Mouse (Mus musculus) embryo, embryonic 9.5 days (tissue): ENCODE measurements around the gene Srm.

Experiments
- DNase-seq: peaks from one replicate; pipeline ENCODE4 v3.0.0-alpha.2; 2017; ENCODE audit errors: extremely low spot score

Gene Srm

DNA sequence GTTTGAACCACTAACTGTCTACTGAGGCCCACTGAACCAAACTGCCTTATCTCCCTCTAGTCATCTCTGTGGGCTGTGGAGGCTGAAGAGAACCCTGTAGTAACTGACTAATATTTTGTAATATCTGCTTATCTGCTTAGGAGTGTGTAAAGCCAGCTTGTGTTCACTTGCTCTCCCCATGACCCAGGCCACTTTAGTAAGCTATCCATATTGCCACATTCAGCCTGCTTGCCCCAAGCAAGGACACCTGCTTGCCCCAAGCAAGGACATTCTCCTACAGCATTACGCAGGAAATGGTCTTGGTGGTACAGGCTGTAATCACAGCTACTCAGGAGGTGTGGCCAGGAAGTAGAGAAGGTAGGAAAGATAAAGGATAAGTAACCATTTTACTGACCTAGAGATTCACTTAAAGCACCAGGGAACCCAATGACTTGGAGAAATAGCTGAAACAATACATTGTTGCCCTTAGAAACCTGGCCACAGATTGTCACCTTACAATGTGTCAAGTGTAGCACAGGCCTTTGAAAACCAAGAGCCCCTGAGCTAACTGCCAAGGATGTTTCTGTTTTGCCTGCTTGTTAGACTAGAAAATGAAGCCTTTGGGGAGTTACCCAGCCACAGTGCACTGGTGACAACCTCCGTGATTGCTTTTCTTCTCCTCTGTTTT, 42.2 kb downstream of the Srm start:
- no peak for DNase-seq

- DNase-seq: no peak
Observed at GRCm38 (mm10) chr4:148635309-148635708, 44.0 kb downstream of the Srm start.

DNA sequence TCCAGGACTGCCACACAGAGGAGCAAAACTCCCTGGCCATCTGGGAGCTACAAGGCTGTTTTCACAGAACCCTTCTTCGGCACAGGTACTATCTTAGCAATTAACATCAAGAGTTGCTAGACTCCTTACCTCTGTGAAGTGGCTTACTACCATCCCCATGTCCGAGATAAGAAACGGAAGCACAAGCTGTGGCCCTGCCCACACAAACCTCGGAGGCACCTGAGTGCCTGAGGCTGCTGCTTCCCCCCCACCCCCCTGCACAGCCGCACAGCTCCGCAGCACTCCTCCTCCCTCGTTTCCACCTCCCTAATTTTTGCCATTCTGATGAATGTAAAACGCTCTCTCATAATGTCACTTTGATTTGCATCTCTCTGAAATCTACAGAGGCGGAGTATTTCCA, 47.0 kb downstream of the Srm start:
- no peak for DNase-seq

DNA sequence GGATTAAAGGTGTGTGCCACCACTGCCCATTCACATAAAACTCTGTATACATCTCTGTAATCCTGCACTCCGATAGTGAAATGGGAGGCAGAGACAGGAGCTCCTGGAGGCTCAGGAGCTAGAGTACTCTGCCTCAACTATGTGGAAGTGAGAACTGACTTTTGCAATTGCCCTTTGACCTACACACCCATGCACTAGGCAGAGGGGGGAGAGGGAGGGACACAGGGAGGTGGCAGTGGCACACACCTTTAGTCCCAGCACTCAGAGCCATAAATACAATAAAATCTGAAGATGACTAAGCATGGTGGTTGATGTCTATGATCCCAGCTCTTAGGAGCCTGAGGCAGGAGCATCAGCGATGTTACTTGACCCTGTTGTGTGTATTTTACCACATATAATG, 48.2 kb downstream of the Srm start:
- no peak for DNase-seq

DNA sequence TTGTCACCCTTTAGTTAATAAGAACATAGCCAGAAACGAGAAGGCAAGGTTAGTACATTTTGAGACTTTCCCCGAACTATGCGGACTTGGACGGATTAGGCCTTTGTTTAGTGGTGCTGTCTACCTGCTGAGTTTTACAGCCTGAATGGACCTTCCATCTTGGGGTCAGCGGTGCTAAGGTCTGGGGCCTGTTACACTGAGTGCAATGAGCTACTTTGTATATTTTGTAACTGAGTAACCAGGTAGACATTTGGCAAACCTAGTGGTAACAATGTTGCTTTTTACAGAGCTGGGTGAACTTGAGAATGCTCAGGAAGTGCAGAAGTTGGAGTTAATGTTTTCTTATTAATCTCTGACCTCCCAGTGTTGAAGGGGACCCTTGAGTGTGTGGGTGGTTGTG, 49.8 kb downstream of the Srm start:
- DNase-seq: no peak

GRCm38 (mm10) chr4:148643291-148644156, 52.2 kb downstream of the Srm start, which contains the start of gene Gm572:
Gene Gm572, plus strand, starts transcription at chr4:148643317.
- no peak for DNase-seq

- peak; percentile 69 for DNase-seq
Observed at GRCm38 (mm10) chr4:148644157-148644511, 52.8 kb downstream of the Srm start.
